Mouse (Mus musculus) liver, embryonic 14.5 days (tissue): ENCODE measurements around the gene Ccpg1os.

Experiments
- CTCF ChIP-seq: IDR thresholded peaks from 2 replicates; pipeline ENCODE4 v1.5.1; 2016; ENCODE audit warnings: antibody characterized with exemption, low read depth, control low read depth
- EP300 ChIP-seq: IDR thresholded peaks from 2 replicates; pipeline ENCODE4 v1.6.1; 2016; ENCODE audit warnings: antibody characterized with exemption, low read depth

- TF ChIP-seq EP300 (no peak), CTCF (peak; percentile 68)
These were observed 16.7 kb downstream of the Ccpg1os start for GRCm38 (mm10) chr9:72968349-72969061.
